Mouse (Mus musculus): ENCODE data around the gene Ecd.

- no peak for TF ChIP-seq MYOG (IDR thresholded peaks at IDR 0.05; ENCODE audit: control insufficient read depth in 1 of 3, insufficient read depth in 1 of 3, insufficient read length in 2 of 3, low read depth in 2 of 3)
- no peak for TF ChIP-seq USF1 (IDR thresholded peaks at IDR 0.05; ENCODE audit: low read depth)
- TF ChIP-seq POLR2A (IDR thresholded peaks at IDR 0.05; ENCODE audit: insufficient read length, low read depth), result peak; percentile 81
- TF ChIP-seq TCF12 (IDR thresholded peaks at IDR 0.05; ENCODE audit: insufficient read depth, poor library complexity, severe bottlenecking), result no peak
- TF ChIP-seq E2F4 (IDR thresholded peaks at IDR 0.05; ENCODE audit: insufficient read depth), result peak; percentile 78
- TF ChIP-seq MAX (IDR thresholded peaks at IDR 0.05; ENCODE audit: low read depth), result no peak
- peak; percentile 93 for TF ChIP-seq POLR2AphosphoS2 (IDR thresholded peaks at IDR 0.05; ENCODE audit: insufficient read length, low read depth)
- TF ChIP-seq REST (IDR thresholded peaks at IDR 0.05; ENCODE audit: insufficient read depth, insufficient read length), result peak; percentile 62
Measured at GRCm38 (mm10) chr14:20388441-20389129, 40.7 kb upstream of the Ecd start, which contains the start of gene Dnajc9.
